Mouse (Mus musculus) cerebellum, adult 2 months (tissue): ENCODE results near the gene Pdcd5.

ENCODE experiments used
- CTCF ChIP-seq: fragments of 200-500 bp; IDR thresholded peaks from 2 replicates; pipeline ENCODE4 v1.5.1; 2011; ENCODE audit warnings: low read depth, mild to moderate bottlenecking, control low read depth, low read length, moderate library complexity, borderline replicate concordance; ENCODE audit not compliant: insufficient read depth
- POLR2A ChIP-seq: fragments of 200-500 bp; IDR thresholded peaks from 2 replicates; pipeline ENCODE4 v1.6.1; 2011; ENCODE audit warnings: low read length, control low read depth, borderline replicate concordance; ENCODE audit not compliant: insufficient read depth

- TF ChIP-seq CTCF (no peak), POLR2A (no peak)
Measured at GRCm38 (mm10) chr7:35600031-35600430, 47.3 kb downstream of the Pdcd5 start.
